Mouse (Mus musculus) liver, embryonic 15.5 days (tissue): ENCODE measurements around the gene Nlgn2. TPM values are rescaled to one million over a fixed set of nuclear protein-coding genes. Genes with fewer than 3 reads are reported as not detected.

Experiments
- ATAC-seq: fragments of 200-750 bp; cut with Nextera tagmentation; 2 replicates; pipeline ENCODE4 v1.8.0; 2017; ENCODE audit warnings: moderate number of reproducible peaks, mild to moderate bottlenecking, moderate library complexity; ENCODE audit not compliant: insufficient read depth
- H3K27ac ChIP-seq: fragments of 300-500 bp; sonication (generic); replicated peaks from 2 replicates; pipeline ENCODE4 v1.5.1; 2015; ENCODE audit warnings: mild to moderate bottlenecking, inconsistent platforms
- H3K27me3 ChIP-seq: fragments of 300-500 bp; sonication (generic); 2 replicates; pipeline ENCODE4 v1.6.1; 2015; ENCODE audit warnings: mild to moderate bottlenecking, inconsistent platforms
- H3K36me3 ChIP-seq: fragments of 300-500 bp; sonication (generic); replicated peaks from 2 replicates; pipeline ENCODE4 v1.6.1; 2015; ENCODE audit warnings: moderate library complexity, mild to moderate bottlenecking, inconsistent platforms
- H3K4me1 ChIP-seq: fragments of 300-500 bp; sonication (generic); replicated peaks from 2 replicates; pipeline ENCODE4 v1.6.1; 2015; ENCODE audit warnings: inconsistent platforms
- H3K4me2 ChIP-seq: fragments of 300-500 bp; sonication (generic); 2 replicates; pipeline ENCODE4 v1.6.1; 2015; ENCODE audit warnings: moderate library complexity, mild to moderate bottlenecking, inconsistent platforms
- H3K4me3 ChIP-seq: fragments of 300-500 bp; sonication (generic); replicated peaks from 2 replicates; pipeline ENCODE4 v1.5.1; 2015; ENCODE audit warnings: mild to moderate bottlenecking, inconsistent platforms
- H3K9ac ChIP-seq: fragments of 300-500 bp; sonication (generic); 2 replicates; pipeline ENCODE4 v1.6.1; 2015; ENCODE audit warnings: moderate library complexity, mild to moderate bottlenecking, inconsistent platforms
- H3K9me3 ChIP-seq: fragments of 300-500 bp; sonication (generic); replicated peaks from 2 replicates; pipeline ENCODE4 v1.6.1; 2016; ENCODE audit warnings: inconsistent platforms
- WGBS: fragments of 180-500 bp; shearing (Covaris S2); methylation state at CpG from one replicate; pipeline ENCODE4 v1.1.7; 2015; ENCODE audit warnings: mixed read lengths; ENCODE audit not compliant: insufficient replicate concordance; 5-methylcytosine and 5-hydroxymethylcytosine counted together
- polyA plus RNA-seq: library from polyadenylated mRNA; unstranded; fragments of >200 nt; fragmentation: Nextera tagmentation; extraction: Ambion mirVana; gene quantifications from 2 replicates; pipeline ENCODE4 v1.2.1, GENCODE M21; 2015

Gene Nlgn2
- polyA plus RNA-seq, 1 experiment from 2014 or later: 0.54 TPM

DNA sequence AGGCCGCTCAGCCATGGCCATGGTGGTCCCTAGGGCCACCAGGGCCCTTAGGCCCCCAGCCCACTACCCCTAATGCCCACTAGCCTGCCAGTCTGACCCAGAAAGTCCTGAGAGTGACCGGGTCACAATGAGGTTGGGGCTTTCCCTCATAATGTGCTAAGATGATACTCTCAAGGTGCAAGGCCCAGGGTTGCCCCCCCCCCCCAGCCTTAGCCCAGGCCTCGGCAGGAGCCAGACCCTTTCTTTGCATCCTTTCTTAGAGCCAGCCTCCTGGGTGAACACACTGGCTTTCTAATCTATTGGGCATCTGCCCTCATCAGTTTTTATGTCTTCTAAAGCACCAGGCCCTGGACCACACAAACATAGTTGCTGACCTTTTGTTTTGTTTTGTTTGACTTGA lies 15.5 kb downstream of the Nlgn2 start, which contains the start of gene Spem1:
Gene Spem1 (minus strand): TSS at position 101 of the 400 bp plus-strand sequence.
- H3K4me3 ChIP-seq: no peak within 1 kb of the TSS
- H3K9ac ChIP-seq: no peak within 1 kb of the TSS
- no peaks in the 10 kb centered on the region for H3K9me3 ChIP-seq
- peaks cover 14% of the 10 kb centered on the region for H3K27me3 ChIP-seq
- no peak within 1 kb of the TSS for H3K4me2 ChIP-seq
- H3K4me1 ChIP-seq: no peaks in the 10 kb centered on the region
- no peak within 1 kb of the TSS for H3K27ac ChIP-seq
- ATAC-seq: no peak
- WGBS: 73% methylated on average over 3 of the region's 3 CpGs
- peaks cover 5% of the 10 kb centered on the region; the same call in 1 of the 2 replicates for H3K36me3 ChIP-seq

DNA sequence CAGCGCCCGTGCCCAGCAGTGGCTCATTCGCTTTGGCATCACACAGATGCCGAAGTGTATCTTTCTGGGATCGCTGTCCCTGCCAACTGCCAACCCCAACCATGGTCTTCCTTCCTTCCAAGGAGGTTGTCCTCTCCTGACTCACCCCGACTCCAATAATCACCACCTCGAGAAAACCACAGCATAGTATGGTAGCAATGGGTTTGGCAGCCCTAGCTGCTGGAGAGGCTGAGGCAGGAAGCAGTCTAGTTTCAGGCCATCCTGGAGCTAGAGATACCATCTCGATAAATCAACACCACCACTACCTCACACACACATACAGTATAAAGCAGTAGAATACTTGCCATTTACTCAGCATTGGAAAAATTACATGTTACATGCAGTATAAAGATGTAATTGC lies 18.7 kb downstream of the Nlgn2 start:
- Histone ChIP-seq H3K4me3 (no peak overlapping the region), H3K27me3 (peaks cover 21% of the 10 kb centered on the region), H3K4me1 (no peaks in the 10 kb centered on the region), H3K9ac (no peak overlapping the region), H3K9me3 (no peaks in the 10 kb centered on the region), H3K36me3 (no peaks in the 10 kb centered on the region), H3K27ac (no peak overlapping the region), H3K4me2 (no peak overlapping the region)
- WGBS: 65% methylated on average over 8 of the region's 8 CpGs
- ATAC-seq: no peak

DNA sequence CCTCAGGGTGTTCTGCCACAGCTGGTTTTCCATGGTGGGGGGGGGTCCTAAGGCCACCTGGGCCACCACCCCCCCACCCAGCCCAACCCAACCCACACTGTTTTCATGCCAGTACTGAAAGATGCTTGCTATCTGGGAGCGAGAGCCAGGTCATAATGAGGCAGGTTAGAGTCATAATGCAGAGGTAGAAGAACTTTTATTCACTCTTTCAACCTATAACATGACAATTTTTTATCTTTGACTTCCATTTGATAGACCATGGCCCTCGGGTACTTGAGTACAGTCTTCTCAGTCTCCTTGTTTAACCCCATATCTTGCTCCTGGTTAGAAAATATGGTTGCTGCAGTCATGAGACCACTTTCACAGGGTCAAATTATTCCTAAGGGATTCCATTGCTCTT lies 19.2 kb downstream of the Nlgn2 start, which contains the start of gene Spem2:
Gene Spem2 (minus strand): TSS at position 101 of the 400 bp plus-strand sequence.
- 54% methylated on average over 2 of the region's 2 CpGs for WGBS
- Histone ChIP-seq H3K4me2 (no peak within 1 kb of the TSS), H3K4me3 (no peak within 1 kb of the TSS), H3K36me3 (no peaks in the 10 kb centered on the region), H3K4me1 (no peaks in the 10 kb centered on the region), H3K27me3 (peaks cover 26% of the 10 kb centered on the region), H3K9ac (no peak within 1 kb of the TSS), H3K27ac (no peak within 1 kb of the TSS), H3K9me3 (no peaks in the 10 kb centered on the region)
- ATAC-seq: no peak

DNA sequence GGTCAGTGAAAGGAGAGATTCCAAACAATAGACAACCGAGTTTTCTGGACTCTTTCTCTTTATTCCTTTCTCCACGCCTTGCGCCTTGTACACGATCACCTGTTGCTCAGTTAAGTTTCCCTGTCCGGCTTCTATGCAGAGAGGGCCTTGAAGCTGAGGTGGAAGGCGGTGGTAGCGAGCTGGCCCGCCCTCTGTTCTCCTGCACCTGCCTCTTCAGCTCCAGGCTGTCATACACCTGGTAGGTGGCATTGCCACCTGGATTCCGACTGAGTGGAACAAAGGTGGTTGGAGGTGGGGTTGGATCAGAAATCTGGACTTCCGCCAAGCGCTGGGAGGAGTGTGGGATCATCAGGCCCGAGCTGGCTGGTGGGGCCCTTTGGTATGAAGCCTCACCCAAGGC lies 21.1 kb downstream of the Nlgn2 start:
- Histone ChIP-seq H3K27ac (no peak overlapping the region), H3K9me3 (no peaks in the 10 kb centered on the region), H3K27me3 (peaks cover 41% of the 10 kb centered on the region), H3K9ac (no peak overlapping the region), H3K4me1 (no peaks in the 10 kb centered on the region), H3K36me3 (no peaks in the 10 kb centered on the region), H3K4me3 (no peak overlapping the region), H3K4me2 (no peak overlapping the region)
- 81% methylated on average over 12 of the region's 12 CpGs for WGBS
- ATAC-seq: no peak

DNA sequence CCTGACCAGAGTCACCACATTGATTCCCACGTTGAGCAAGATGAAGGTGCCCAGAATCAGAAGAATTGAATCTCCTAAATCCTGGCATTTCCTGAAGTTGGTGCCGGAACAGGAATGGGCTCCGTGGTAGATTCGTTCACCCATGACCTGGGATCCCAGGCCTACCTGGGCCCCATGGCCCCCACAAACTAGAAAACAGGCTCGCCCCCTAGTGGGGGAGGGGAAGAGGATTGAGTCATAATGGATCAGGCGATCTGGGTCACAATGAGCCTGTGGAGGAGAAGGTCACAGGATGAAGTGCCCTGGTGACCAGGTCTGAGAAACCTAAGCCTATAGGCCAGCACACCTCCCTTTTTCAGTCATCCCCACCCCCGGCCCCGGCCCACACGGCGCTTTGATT lies 22.4 kb downstream of the Nlgn2 start, which contains the start of gene Gm39566:
Gene Gm39566 (minus strand): TSS at position 144 of the 400 bp plus-strand sequence.
- ATAC-seq: no peak
- Histone ChIP-seq H3K9ac (no peak within 1 kb of the TSS), H3K36me3 (no peaks in the 10 kb centered on the region), H3K4me2 (no peak within 1 kb of the TSS), H3K27me3 (peaks cover 51% of the 10 kb centered on the region), H3K9me3 (no peaks in the 10 kb centered on the region), H3K4me3 (no peak within 1 kb of the TSS), H3K27ac (no peak within 1 kb of the TSS), H3K4me1 (no peaks in the 10 kb centered on the region)
- WGBS: 47% methylated on average over 10 of the region's 10 CpGs

DNA sequence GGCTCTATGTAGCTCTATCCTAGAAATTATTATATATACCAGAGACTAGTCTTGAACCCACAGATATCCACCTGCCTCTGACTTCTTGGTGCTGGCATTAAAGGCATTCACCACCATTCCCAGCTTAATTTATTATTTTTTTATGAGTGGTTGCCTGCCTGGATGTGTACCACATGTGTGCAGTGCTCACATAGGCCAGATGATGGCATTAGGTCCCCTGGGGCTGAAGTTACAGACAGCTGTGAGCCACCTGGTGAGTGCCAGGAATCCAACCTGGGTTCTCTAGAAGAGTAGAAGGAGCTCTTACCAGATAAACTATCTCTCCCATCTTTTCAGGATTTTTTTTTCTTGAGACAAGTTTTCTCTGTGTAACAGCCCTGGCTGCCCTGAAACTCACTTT lies 27.3 kb downstream of the Nlgn2 start:
- Histone ChIP-seq H3K4me3 (no peak overlapping the region), H3K27ac (no peak overlapping the region), H3K27me3 (peaks cover 81% of the 10 kb centered on the region), H3K9ac (no peak overlapping the region), H3K36me3 (no peaks in the 10 kb centered on the region), H3K4me1 (no peaks in the 10 kb centered on the region), H3K9me3 (no peaks in the 10 kb centered on the region), H3K4me2 (no peak overlapping the region)
- ATAC-seq: no peak

DNA sequence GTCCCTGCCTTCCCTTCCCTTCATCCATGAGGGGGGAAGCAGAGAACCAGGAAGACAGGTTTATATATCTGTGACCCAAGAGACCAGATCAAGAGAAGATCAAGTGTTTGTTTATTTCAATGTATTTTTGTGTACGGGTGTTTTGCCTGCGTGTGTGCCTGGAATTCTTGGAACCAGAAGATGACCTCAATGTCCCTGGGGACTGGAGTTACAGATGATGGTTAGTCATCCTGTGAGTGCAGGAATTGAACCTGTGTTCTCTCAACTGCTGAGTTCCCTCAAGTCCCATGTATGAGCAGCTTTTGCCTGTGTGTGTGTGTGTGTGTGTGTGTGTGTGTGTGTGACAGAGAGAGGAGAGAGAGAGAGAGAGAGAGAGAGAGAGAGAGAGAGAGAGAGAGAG lies 29.9 kb downstream of the Nlgn2 start:
- Histone ChIP-seq H3K4me3 (no peak overlapping the region), H3K36me3 (no peaks in the 10 kb centered on the region), H3K27me3 (peaks cover 87% of the 10 kb centered on the region), H3K9ac (no peak overlapping the region), H3K4me2 (no peak overlapping the region), H3K27ac (no peak overlapping the region), H3K9me3 (no peaks in the 10 kb centered on the region), H3K4me1 (peaks cover 24% of the 10 kb centered on the region)
- no peak for ATAC-seq
- 71% methylated on average over 2 of the region's 2 CpGs for WGBS

DNA sequence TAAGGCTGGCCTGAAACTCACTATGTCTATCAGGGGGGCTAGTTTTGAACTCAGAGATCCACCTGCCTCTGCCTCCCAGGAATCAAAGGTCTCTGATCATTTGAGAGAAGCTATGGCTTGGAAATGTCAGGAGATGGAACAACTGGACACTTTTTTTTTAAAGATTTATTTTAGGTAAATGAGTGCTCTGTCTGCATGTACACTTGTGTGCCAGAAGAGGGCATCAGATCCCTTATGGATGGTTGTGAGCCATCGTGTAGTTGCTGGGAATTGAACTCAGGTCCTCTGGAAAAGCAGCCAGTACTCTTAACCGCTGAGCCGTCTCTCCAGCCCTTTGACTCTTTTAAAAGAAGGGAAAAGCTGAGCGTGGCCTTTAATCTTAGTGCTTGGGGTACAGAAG lies 31.2 kb downstream of the Nlgn2 start:
- H3K36me3 ChIP-seq: no peaks in the 10 kb centered on the region
- no peak overlapping the region for H3K9ac ChIP-seq
- H3K4me2 ChIP-seq: no peak overlapping the region
- peaks cover 35% of the 10 kb centered on the region for H3K4me1 ChIP-seq
- no peaks in the 10 kb centered on the region for H3K9me3 ChIP-seq
- WGBS: 73% methylated on average over 4 of the region's 4 CpGs
- no peak for ATAC-seq
- no peak overlapping the region for H3K4me3 ChIP-seq
- no peak overlapping the region for H3K27ac ChIP-seq
- H3K27me3 ChIP-seq: peaks cover 91% of the 10 kb centered on the region

DNA sequence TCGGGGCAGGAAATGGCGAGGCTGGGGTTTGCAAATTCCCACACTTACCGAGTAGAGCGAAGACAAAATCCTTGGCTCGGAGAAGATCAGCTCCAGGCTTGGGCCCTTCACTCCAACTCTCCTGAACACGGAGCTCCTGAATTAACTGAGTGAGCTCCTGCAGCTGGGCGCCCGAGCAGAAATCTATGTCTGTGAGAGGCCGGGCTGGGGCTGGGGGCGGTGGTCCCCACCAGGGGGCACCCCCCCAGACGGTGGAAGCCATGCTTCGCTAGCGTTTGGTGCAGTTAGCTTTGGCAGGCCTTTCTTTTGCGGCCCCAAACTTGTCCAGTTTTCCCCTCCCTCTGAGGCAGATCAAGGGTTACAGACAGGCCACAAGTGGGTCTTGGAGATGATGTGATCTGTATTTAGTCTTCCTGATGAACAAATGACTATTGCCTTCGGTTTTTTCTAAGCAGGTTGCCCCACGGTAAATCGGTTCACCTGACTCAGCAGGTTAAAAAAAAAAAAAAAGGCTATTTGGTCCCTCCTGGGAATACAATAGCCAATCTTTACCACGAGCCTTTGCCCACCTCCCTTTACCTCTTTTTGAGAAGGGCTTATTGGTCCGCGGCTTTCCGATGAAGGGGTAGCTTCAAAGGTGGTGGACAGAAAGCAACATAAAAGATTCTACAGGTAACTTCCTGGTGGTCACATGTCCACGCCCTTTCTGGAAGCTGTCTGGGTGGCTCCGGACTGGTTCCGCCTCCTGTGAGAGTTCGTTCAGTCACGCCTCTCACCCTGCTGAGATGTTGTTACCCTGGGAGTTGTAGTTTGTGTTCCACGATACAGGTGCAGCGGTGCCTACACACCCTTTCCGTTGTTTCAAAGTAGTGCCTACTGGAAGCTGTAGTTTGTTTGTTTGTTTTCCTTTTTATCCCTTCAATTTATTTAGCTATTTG lies 32.3 kb downstream of the Nlgn2 start, which contains the start of gene Tmem102:
Gene Tmem102 (minus strand): TSS at position 653 of the 938 bp plus-strand sequence.
- ATAC-seq: no peak
- peaks cover 46% of the 10 kb centered on the region for H3K4me1 ChIP-seq
- no peaks in the 10 kb centered on the region for H3K9me3 ChIP-seq
- peak within 1 kb of the TSS; percentile 11; the same call in 1 of the 2 replicates for H3K4me3 ChIP-seq
- H3K27ac ChIP-seq: no peak within 1 kb of the TSS
- H3K27me3 ChIP-seq: peaks cover 91% of the 10 kb centered on the region
- H3K4me2 ChIP-seq: peak within 1 kb of the TSS; percentile 78
- 22% methylated on average over 29 of the region's 29 CpGs for WGBS
- H3K36me3 ChIP-seq: no peaks in the 10 kb centered on the region
- H3K9ac ChIP-seq: 0 out of 2 replicates have a peak within 1 kb of the TSS, but pooled peaks have one; percentile 47

DNA sequence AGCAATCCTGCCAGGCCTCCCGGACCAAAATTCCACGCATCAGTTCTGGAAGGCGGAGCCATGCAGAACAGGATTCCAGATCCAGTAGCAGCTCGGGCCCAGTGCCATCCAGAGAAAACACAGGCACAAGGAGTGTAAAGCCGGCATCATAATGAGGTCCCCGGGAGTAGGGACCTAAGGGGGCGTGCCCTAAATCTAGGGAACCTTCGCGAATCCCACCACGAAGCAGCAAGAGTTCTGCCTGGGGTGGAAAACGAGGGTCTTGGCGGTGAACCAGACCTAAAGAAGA lies 33.0 kb downstream of the Nlgn2 start:
- H3K4me2 ChIP-seq: peak overlapping the region; percentile 78; the same call in 1 of the 2 replicates
- 0 out of 2 replicates have a peak overlapping the region, but pooled peaks have one; percentile 47 for H3K9ac ChIP-seq
- H3K4me1 ChIP-seq: peaks cover 49% of the 10 kb centered on the region
- no peaks in the 10 kb centered on the region for H3K36me3 ChIP-seq
- WGBS: 21% methylated on average over 12 of the region's 12 CpGs
- no peaks in the 10 kb centered on the region for H3K9me3 ChIP-seq
- no peak overlapping the region for H3K27ac ChIP-seq
- ATAC-seq: no peak
- H3K4me3 ChIP-seq: peak overlapping the region; percentile 11; the same call in 1 of the 2 replicates
- peaks cover 93% of the 10 kb centered on the region for H3K27me3 ChIP-seq

DNA sequence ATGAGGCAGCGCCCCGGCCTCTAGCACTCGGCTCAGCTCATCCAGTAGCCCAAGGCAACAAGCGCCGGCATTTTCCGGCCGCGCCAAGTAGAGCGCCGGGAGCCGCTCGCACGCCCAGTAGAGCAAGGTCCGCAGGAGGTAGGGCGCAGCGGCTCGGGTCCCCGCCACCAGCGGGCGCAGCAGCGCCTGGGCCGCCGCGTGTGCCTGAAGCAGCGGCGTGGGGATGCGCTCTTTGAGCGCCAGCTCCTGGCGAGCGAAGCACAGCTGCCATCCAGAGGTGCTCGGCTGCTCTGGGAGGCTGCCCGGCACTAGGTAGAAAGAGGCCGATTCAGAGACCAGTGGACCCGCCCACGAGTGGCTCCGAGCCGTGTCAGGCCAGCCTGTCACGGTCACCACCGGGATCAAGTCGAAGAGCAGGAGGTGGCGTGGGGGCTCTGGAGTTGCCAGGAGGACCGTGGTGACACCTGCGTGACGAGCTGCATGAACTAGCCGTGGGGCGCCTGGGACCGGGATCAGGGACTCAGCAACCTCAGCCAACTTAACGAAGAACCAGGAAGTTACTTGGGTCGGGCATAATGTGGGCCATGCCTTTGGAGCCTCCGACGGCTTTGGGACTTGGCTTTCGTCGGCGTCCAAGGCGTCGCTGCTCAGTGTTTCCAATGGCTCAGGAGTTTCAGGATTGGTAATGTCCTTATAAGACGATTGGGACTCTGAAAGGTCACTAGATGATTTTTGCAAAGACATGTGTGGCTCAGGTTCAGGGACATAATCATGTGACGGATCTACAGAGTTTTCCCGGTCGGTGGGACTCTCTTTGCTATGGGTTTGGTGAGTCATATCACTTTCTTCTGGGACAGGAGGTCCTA lies 33.6 kb downstream of the Nlgn2 start:
- Histone ChIP-seq H3K36me3 (no peaks in the 10 kb centered on the region), H3K4me3 (peak overlapping the region; percentile 54), H3K27me3 (peaks cover 93% of the 10 kb centered on the region), H3K9ac (peak overlapping the region; percentile 47; the same call in 1 of the 2 replicates), H3K27ac (peak overlapping the region; percentile 62; the same call in 1 of the 2 replicates), H3K9me3 (no peaks in the 10 kb centered on the region), H3K4me2 (peak overlapping the region; percentile 78), H3K4me1 (peaks cover 49% of the 10 kb centered on the region)
- peak; percentile 64 for ATAC-seq
- WGBS: 2% methylated on average over 60 of the region's 60 CpGs
